Mouse (Mus musculus) bone marrow macrophage, adult 2 months (primary cell): Measurements from ENCODE around the gene Epas1.

Experiments
- CTCF ChIP-seq: IDR thresholded peaks from 2 replicates; pipeline ENCODE4 v1.5.1; 2012; ENCODE audit warnings: low read depth, mild to moderate bottlenecking, low read length, moderate library complexity
- POLR2A ChIP-seq: IDR thresholded peaks from 2 replicates; pipeline ENCODE4 v1.6.1; 2012; ENCODE audit warnings: mild to moderate bottlenecking, low read depth, low read length, borderline replicate concordance

DNA sequence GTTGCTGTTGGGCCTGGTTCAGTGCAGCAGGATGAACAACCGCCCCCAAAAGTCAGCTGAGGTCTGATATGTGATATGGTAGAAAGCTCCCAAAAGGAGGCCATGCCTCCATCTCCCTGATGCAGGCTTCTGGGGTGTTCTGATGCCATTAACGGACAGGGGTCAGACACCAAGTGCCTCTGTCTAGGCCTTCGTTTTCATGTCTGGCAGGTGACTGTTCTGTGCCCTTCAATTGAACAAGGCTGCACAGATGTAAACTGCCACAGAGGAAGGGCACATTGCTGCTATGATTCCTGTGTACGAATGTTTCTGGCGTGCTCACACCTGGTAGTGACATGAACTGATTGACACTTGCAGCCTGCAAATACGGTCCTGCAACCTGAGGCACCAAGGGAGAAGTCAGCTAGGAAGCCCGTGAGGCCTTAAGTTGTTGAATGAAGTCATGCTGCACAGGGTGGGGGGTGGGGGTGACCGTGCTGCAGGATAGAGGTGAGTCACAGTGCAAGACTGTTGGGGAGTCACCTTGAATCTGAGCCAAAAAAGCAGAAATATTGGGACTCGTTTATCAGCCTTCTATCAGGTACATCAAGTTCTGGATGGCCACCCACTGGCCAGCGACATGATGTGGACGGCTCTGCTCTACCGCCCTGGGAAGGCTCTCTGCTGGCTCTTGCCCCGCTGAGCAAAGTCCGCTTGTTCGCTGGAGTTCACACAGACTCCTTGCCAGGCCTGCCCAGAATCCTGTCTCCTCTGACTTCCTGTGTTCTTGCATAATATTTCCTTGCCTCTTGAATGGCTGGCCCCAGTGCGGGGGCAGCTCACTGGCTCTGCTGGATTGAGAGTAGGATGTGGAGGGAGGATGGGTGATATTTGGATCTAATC lies 16.1 kb downstream of the Epas1 start:
- no peak for TF ChIP-seq CTCF
- no peak for TF ChIP-seq POLR2A
